Mouse (Mus musculus): Measurements from ENCODE around the gene Shank2. TPM values are rescaled to one million over a fixed set of nuclear protein-coding genes. Genes with fewer than 3 reads are reported as not detected.

The Shank2 gene
- total RNA-seq, 1 experiment from 2014 or later = 5.6 TPM

DNA sequence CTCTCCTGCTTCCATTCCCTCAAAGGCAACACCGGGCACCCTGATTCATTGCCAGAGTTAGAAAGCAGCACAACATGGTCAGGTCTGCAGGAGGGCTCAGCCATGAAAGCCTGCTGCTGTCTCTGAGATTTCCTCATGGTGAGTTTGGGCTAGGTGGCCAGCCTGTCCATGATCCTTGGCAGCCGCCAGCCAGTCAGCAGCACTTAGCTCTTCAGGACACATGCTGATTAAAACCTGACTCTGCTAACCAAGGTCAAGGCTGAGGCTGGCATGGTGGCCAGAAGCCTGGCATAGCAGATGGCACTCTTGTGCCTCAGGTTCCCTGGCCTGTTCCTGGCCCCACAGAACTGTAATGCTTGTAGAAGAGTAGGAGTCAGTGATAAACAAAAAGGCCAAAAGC is 269.3 kb downstream of the Shank2 start:
- DNase-seq = no peak

GRCm38 (mm10) chr7:144278703-144279102 is 277.0 kb downstream of the Shank2 start:
- DNase-seq = no peak

DNA sequence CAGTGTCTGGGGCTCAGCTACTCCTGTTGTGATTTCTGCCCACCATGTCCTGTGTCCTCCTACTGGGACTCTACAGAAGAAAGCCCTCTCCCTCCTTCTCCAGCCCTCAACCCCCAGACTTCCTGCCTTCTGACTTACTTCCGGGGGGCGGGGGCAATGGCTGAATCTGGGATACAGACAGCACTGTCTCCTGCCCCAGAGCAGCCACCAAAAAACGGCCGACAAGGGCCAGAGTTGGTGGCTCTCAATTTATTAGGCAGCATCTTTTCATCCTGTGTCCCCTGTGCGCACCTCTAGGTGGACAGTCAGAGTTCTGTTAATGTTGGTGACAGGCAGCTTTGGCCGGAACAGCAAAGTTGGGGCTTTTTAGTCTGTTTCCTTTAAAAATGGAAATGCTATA is 282.0 kb downstream of the Shank2 start:
- DNase-seq = no peak

GRCm38 (mm10) chr7:144284241-144285065 is 282.7 kb downstream of the Shank2 start:
- DNase-seq = peak; percentile 25

DNA sequence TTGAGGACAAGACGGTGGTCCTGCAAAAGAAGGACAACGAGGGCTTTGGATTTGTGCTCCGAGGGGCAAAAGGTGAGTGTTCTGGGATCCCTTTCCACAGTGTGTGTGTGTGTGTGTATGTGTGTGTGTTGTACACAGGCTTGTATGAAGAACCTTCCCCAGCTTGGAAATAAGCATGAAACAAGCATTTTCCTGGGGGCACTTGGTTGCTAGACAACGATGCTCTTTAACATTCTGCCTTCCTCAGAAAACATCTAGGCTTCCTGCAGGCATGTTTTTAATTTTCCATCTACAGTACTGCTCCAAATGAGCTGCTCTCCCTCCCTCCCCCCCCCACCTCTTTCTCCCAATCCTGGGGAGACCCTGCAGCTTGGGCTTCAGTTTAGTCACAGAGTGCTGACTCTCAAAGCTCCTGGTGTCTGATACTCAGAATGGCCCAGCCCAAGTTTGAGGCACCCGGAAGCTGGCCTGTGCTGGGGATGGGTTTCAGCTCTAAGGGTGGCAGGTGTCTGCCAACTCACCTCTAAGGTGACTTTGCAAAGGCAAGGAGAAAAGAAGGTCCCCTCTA is 283.4 kb downstream of the Shank2 start:
- no peak for DNase-seq

DNA sequence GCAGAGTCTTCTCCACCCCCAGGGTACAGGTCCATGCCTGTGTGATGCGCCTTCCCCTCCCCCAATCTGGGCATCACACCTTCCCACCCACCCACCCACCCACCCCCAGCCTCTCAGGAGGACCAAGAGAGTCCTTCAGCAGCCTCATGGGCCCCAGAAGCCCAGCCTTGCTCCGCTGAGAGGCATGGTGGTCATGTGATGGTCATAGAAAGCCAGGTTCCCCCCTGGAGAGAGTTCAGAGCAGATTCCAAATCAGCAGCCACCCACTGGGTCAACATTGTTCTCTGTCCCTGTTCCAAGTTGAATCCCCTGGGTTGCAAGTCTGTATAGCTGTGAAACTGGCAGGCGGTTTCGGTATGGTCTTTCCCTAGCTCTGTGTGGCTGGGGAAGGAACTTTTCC is 284.2 kb downstream of the Shank2 start:
- DNase-seq = no peak

- no peak for DNase-seq
Observed at GRCm38 (mm10) chr7:144287991-144288390, 286.3 kb downstream of the Shank2 start.

- DNase-seq = no peak
Observed at GRCm38 (mm10) chr7:144291478-144291877, 289.8 kb downstream of the Shank2 start.

- no peak for DNase-seq
Observed at GRCm38 (mm10) chr7:144293611-144294010, 291.9 kb downstream of the Shank2 start.

- peak; percentile 62 for DNase-seq
Observed at GRCm38 (mm10) chr7:144294239-144295200, 292.8 kb downstream of the Shank2 start.

DNA sequence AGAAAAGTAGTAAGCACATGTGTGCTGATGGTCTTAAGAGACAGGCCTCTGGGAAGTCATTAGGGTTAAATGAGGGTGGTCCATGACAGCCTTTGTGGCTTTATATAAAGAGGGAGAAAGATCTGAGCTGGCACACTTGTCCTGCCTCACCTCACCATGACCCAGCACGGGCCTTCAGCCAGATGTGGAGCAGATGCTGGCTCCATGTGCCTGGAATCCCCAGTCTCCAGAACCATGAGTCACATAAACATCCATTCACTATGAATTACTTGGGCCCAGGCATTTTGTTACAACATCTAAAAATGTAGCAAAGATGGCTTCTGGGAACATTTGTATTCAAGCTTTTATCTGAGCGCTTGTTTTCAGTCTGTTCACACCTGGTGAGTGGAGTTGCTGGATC is 297.6 kb downstream of the Shank2 start:
- DNase-seq = no peak

DNA sequence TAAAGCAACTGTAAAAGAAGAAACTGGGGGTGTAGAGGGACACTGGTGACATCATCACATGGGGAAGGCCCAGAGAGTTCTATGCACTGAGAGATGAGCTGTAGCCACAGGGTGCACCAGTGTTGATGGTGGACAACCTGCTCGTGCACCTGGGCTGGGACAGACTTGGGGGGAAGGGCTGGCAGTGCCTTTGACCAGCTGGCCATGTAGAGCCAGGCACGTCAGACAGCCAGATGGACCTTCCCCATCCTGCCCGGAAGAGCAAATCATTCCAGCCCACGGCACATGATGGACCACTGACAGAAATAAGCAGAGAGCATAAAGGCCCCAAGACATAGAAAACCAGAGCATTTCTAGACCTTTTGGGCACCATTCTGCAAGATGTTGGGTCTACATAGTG is 299.9 kb downstream of the Shank2 start:
- no peak for DNase-seq

DNA sequence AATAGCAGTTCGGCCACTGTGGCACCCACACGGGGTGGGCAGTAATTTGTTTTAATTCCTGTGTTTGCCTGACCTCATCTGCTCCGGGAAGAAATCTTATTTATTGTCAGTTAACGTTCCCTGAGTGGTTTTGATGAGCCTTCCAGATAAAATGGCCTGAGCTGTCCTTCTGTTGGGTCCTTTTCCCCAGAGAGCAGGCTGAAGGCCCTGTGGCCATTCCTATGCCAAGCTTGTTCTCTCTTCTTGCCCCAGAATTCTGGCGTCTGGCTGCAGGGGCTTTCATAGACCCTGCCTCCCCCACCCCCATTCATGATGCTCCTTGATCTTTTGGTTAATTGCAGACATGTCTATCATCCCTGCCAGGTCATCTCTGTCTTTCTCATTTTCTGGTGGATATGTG is 300.8 kb downstream of the Shank2 start:
- no peak for DNase-seq

- peak; percentile 16 for DNase-seq
Observed at GRCm38 (mm10) chr7:144307853-144308409, 306.2 kb downstream of the Shank2 start.

DNA sequence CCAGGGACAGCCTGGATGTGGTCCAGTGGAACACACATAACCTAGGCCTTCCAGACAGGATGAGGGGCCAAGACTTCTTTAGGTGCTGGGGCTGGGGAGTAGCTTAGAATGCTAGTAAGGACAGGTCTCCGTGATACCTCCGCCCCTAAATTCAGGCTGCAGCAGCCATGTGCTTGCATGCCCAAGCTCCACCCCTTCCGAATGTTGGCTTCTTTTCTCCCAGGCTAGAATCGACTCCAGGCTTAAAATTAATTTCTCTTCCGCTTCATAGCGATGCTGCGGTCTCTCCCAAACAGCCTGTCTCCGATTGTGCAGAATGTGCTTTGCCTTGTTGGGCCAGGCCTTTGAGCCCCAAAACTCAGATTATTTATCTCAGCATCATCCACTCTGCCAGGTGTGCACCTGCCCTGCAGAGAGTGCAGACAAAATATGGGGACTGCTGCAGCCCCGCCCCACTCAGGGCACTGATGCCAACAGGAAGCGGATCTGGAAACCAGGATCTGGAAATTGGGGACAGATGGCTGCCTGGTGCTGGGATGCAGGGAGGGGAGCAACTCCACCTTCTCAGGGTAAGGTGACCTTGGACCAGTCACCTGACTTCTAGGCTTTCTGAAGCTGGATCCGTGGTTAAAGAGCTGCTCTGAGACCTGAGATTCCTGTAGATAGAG is 312.8 kb downstream of the Shank2 start:
- DNase-seq = no peak

GRCm38 (mm10) chr7:144316224-144316623 is 314.5 kb downstream of the Shank2 start:
- no peak for DNase-seq

- peak; percentile 10 for DNase-seq
Observed at GRCm38 (mm10) chr7:144316797-144317196, 315.1 kb downstream of the Shank2 start.

- no peak for DNase-seq
Observed at GRCm38 (mm10) chr7:144324077-144324476, 322.3 kb downstream of the Shank2 start.

DNA sequence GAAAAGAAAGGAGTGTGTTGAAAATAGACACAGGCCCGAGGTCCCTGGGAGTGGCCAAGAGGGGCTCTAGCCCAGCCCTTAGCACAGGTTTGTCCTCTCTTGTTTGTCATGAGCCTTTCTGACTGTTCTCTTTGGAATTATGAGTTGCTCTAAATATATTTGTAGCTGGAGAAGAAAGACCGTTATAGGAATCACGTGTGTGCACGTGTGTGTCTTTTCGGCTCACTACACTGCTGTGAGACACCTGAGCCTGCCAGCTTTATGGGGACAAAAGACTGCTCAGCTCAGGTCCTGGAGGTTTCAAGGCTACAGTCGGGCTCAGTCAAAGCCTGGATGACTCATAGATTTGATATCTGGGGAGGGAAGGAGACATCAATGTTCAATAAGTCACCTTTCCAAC is 323.1 kb downstream of the Shank2 start:
- DNase-seq = no peak

GRCm38 (mm10) chr7:144325603-144326002 is 323.9 kb downstream of the Shank2 start:
- no peak for DNase-seq

- no peak for DNase-seq
Observed at GRCm38 (mm10) chr7:144329403-144329890, 327.7 kb downstream of the Shank2 start.

GRCm38 (mm10) chr7:144336626-144337025 is 334.9 kb downstream of the Shank2 start:
- DNase-seq = peak; percentile 83

Data from adrenal gland, postnatal 14 days (tissue).